Mouse (Mus musculus): ENCODE measurements around the gene Rgs13. TPM values are rescaled to one million over a fixed set of nuclear protein-coding genes. Genes with fewer than 3 reads are reported as not detected.

The Rgs13 gene
- polyA plus RNA-seq, 1 experiment from 2014 or later, result 0.40 TPM

Other genes starting within 250 kb of the Rgs13 start
- gene Rgs2, start 173.2 kb downstream of the Rgs13 start, polyA plus RNA-seq (2014; fragmentation: Nextera tagmentation; extraction: Ambion mirVana), result 99.3 and 103 TPM in 2 replicates
- not detected in 2 replicates for gene Rgs1, start 71.9 kb upstream of the Rgs13 start, polyA plus RNA-seq (2014; fragmentation: Nextera tagmentation; extraction: Ambion mirVana)

All from neural tube, embryonic 14.5 days (tissue).